Mouse (Mus musculus) right cerebral cortex, postnatal 10 days (tissue): ENCODE data around the gene Ngdn.
"Not testable (repeated sequence)": the region's sequence is repeated elsewhere in the genome, so short reads cannot be mapped to it uniquely, and the experiment has no call there.

Experiments
- DNase-seq, 2 experiments: peaks; one replicate each; pipeline ENCODE4 v3.0.0; 2021; ENCODE audit warnings: low spot score in 2 of 2

The Ngdn gene

DNA sequence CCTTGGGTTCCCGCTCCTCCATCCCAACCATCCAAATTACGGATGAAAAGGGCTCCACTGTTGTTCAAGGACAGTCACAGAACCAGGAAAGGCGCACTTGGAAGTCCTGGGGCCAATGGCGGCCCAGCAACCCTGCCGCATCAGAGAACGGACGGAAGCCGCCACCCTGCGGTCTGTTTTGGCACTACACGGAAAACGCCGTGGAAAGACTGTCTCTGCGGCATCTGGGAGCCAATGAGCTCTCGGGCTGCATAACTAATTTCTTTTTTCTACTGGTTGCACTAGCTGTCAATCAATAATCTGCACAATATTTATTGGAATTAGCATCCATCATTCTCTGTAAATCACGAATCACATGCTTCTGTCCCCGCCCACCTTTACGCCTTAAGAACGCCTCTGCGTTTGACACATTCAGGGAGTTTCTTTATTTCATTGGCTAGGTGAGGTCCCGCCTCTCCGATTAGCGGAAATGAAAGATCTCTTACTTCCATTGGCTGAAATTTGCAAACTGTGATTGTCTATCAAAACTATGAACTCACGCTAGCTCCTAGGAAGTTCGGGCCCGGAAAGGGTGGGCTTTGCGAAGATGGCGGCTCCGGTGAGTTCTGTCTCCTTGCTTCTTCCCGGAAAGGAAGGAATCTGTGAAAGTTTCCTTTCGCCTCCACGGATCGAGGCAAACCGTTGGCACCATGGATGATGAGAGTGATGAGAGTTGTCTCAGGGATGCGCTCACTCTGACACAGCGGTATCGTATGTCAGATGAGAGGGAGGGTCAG, at the start of gene Ngdn:
Gene Ngdn (plus strand): TSS at position 464 of the 776 bp plus-strand sequence.
- peak; percentile 99 for DNase-seq

GRCm38 (mm10) chr14:54965631-54966030, 49.6 kb upstream of the Ngdn start:
- DNase-seq: no peak

DNA sequence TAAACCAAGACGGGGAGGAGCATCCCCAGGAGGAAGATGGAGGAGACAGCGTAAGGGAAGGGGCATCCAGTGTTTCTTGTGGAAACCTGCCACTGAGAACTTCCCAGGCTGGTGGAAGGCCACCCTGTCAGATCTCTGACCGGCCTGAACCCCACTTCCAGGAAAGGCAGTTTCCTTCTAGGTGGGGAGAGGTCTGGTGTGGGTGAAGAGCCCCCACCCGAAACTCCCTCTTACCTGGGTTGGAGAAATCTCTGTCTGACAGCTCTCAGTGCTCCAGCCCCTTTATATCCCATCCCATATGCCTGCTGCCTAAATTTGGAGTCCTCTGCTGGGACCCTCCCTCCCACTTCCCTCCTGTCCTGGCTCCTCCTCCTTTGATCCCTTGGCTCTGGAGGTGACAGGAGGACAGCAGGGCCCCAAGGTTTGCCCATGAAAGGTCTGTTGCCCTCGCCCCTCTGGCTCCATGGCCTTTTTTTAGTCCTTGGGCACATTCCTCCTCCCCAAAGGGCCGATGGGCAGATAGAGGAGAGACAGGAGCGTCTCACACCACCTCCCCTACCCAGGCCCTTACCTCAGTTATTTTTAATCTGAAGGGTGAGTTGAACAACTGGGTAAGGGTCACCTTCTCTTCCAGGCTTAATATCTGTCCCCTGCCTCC, 48.8 kb upstream of the Ngdn start, which contains the start of gene Myh6:
Gene Myh6 (minus strand): TSS at position 608 of the 658 bp plus-strand sequence.
- no peak for DNase-seq

DNA sequence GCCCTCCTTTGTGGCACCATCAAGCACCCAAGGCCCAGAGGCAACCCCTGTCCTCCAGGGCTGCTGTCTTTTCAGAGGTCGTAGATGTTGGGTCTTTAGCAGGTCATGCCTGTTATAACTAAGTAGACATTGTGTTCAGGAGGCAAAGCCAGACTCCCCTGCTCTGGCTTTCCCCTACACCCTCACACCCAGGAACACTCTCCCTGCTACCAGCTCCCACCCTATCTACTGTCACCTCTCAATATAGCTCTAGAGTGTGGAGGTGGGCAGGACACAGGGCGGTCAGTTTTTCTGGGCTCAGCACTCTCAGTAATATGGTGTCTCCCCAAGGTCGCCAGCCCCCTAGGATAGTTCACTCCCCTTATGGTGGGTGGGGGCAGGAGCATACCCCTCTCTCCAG, 47.4 kb upstream of the Ngdn start:
- DNase-seq: no peak

GRCm38 (mm10) chr14:54968344-54968743, 46.9 kb upstream of the Ngdn start:
- no peak for DNase-seq

- DNase-seq: not testable (repeated sequence)
Measured at GRCm38 (mm10) chr14:54972786-54973185, 42.5 kb upstream of the Ngdn start.

GRCm38 (mm10) chr14:54974068-54974791, 41.0 kb upstream of the Ngdn start:
- DNase-seq: peak; percentile 73 to 77

- no peak for DNase-seq
Measured at GRCm38 (mm10) chr14:54976633-54977032, 38.6 kb upstream of the Ngdn start, which contains the start of gene Gm17428. Gene Gm17428, plus strand, starts transcription at chr14:54976933.

DNA sequence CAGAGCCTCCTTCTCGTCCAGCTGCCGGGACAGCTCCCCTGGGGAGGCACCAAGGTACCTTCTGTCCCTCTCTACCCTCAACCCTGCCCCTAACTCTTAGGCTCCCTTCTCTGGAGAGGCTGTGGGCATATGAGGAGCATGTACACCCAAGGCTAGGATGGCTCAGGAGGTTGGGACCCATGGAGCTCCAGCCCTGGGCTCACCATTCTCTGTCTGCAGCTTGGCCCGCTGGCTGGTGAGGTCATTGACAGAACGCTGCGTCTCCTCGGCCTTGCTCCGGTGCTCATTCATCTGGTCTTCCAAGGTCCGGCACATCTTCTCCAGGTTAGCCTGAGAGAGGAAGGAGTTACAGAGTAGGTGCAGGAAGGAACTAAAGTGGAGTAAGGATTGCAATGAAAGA, 36.6 kb upstream of the Ngdn start:
- no peak for DNase-seq

GRCm38 (mm10) chr14:54981934-54982333, 33.3 kb upstream of the Ngdn start:
- DNase-seq: no peak

DNA sequence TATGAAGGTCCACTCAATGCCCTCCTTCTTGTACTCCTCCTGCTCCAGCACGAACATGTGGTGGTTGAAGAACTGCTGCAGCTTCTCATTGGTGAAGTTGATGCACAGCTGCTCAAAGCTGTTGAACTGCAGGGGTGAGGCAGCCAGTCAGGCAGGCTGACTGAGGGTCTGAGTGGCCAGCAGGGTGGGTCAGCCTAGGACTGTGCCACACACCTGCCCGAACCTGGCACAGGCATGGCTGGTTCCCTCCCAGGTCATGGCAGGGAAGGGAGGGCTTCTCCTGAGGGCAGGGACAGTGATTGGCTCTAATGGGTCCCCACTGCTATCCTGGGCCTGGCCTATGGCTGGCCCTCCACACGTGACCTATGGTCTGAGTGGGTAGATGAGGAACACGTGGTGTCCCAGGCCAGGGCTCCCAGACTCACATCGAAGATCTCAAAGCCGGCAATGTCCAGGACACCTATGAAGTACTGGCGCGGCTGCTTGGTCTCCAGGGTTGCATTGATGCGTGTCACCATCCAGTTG, 26.8 kb upstream of the Ngdn start:
- not testable (repeated sequence) for DNase-seq

- no peak for DNase-seq
Measured at GRCm38 (mm10) chr14:54988882-54989281, 26.4 kb upstream of the Ngdn start.

GRCm38 (mm10) chr14:54989886-54990441, 25.3 kb upstream of the Ngdn start:
- no peak for DNase-seq

DNA sequence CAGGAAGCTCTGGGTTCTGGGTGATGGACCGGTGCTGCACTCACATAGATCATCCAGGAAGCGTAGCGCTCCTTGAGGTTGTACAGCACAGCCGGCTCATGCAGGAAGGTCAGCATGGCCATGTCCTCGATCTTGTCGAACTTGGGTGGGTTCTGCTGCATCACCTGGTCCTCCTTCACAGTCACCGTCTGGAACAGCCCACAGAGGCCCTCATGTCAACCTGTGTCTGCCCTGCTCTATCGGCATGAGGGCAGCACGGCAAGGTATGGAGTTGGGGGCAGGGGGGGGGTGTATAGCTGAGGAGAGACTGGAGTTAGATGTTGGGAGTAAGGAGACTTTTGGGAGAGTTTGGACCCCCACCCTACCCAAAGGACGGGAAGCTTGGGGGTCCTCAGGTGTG, 23.1 kb upstream of the Ngdn start:
- no peak for DNase-seq

DNA sequence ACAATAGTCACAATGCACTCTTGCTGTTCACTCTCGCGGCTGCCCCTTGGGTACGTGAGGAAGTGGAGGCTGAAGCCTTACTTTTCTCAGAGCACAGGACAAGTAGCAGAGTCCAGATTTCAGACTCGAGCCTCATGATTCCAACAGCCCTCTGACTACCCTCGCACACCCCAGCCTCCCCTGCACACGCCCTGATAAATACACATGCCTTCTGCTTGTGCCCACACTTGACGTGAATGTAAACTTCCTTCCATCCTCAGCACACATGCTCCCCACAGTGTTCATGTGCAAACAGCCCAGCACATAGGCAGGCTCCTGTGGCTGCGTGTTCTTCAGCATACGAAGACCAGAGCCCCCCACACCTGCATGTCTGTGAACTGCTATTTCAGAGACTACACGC, 21.6 kb upstream of the Ngdn start:
- DNase-seq: no peak

DNA sequence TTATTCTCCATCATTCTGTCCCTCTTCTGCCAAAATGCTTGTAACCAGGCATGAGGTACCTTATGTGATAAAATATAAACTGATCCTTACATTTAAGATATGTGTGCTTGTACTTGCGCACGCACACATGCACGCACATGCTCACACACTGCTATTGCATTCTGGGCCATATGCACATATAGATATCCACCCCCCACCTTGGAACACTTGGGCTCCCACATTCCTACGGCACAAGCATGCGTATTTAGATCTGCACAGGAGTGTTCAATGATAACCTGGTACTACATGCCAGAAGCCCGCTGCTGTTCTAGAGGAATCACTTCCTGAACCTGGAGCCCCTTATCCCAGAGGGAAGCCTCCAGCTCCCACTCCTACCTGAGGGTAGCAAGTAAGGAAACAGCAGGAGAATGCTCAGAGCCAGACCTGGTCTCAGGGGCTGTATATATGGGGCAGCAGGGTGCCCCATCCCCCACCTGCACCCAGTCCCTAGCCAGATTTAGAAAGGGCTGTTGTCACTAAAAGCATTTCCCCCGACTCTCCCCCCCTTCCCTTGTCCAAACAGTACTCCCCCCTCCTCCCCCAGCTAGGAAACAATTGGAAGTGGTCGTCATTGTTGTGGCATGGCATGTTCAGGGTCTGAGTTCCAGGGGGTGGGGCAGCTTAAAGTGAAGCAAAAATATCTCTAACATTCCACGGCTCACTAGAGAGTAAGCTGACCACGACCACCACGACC, 21.0 kb upstream of the Ngdn start, which contains the start of gene Myh7:
Gene Myh7 (minus strand): TSS at position 491 of the 733 bp plus-strand sequence.
- peak in 1 of 2 experiments; percentile 60 for DNase-seq

- no peak for DNase-seq
Measured at GRCm38 (mm10) chr14:54994869-54995186, 20.4 kb upstream of the Ngdn start.

GRCm38 (mm10) chr14:54995457-54996138, 19.7 kb upstream of the Ngdn start:
- DNase-seq: peak; percentile 80 to 83

GRCm38 (mm10) chr14:54996793-54997192, 18.5 kb upstream of the Ngdn start:
- no peak for DNase-seq

- DNase-seq: no peak
Measured at GRCm38 (mm10) chr14:54997297-54997696, 18.0 kb upstream of the Ngdn start.

DNA sequence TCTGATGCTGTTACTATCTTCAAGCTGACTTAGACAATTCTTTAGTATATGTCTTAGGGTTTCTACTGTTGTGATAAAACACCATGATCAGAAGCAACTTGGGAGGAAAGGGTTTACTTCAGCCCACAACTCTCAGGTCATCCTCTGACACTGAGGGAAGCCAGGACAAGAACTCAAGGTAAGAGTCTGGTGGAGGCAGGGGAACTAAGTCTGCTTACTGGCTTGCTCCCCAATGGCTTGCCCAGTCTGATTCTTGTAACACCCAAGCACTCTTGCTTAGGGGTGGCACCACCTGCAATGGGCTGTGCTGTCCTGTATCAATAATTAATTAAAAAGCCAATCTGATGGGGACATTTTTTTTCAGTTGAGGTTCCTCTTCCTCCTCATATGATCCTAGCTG, 16.6 kb upstream of the Ngdn start:
- no peak for DNase-seq
